Mouse (Mus musculus) kidney, adult 2 months (tissue): ENCODE results near the gene Gm28047.

ENCODE experiments used
- CTCF ChIP-seq: fragments of 200-500 bp; conservative IDR thresholded peaks from 2 replicates; pipeline ENCODE4 v1.5.1; 2011; ENCODE audit warnings: low read depth, mild to moderate bottlenecking, control low read depth, low read length, moderate library complexity, mixed read lengths; ENCODE audit not compliant: insufficient read depth, insufficient read length
- POLR2A ChIP-seq: fragments of 200-500 bp; IDR thresholded peaks from one replicate; pipeline ENCODE4 v1.6.1; 2011; ENCODE audit warnings: low read depth, low read length, control low read depth

DNA sequence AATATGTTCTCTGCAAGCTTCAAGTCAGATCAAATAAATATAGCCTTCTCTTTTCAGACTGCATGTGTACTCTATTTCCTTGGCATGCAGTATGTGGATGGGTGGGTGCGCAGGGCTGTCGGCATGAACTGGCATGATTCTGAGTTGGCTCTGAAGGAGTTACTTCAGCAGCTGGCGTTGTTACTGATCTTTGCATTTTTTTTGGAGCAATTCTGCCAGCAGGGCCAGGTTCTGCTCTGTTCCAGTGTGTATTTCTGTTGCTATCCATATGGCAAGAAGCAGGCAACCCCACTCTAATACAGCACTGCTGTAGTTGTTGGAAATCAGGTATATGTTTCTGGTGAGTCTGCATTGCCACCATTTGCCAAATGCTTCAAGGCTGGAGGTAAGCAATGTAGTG, 10.9 kb upstream of the Gm28047 start:
- no peak for TF ChIP-seq POLR2A
- TF ChIP-seq CTCF: no peak
